Mouse (Mus musculus): ENCODE data around the gene Ivl. TPM values are rescaled to one million over a fixed set of nuclear protein-coding genes. Genes with fewer than 3 reads are reported as not detected.

Ivl gene
- polyA plus RNA-seq, 1 experiment, result not detected

GRCm38 (mm10) chr3:92585055-92585454, 11.5 kb upstream of the Ivl start:
- Histone ChIP-seq H3K79me2 (ENCODE audit: control insufficient read depth, insufficient read depth) (no peaks in the 10 kb centered on the region), H3K4me3 (no peak overlapping the region), H3K4me2 (ENCODE audit: low read depth) (no peak overlapping the region), H3ac (ENCODE audit: control insufficient read depth, insufficient read length) (no peak overlapping the region), H3K27me3 (ENCODE audit: control insufficient read depth, insufficient read depth, insufficient read length) (no peaks in the 10 kb centered on the region), H3K36me3 (ENCODE audit: control insufficient read depth, insufficient read depth) (no peaks in the 10 kb centered on the region)
- TF ChIP-seq MAX (IDR thresholded peaks at IDR 0.05; ENCODE audit: low read depth), result no peak
- TF ChIP-seq TCF12 (IDR thresholded peaks at IDR 0.05; ENCODE audit: insufficient read depth, poor library complexity, severe bottlenecking), result no peak

- H3ac ChIP-seq (ENCODE audit: control insufficient read depth, insufficient read length), result no peak overlapping the region
- no peak overlapping the region for H3K4me3 ChIP-seq
- TF ChIP-seq SRF (IDR thresholded peaks at IDR 0.05; ENCODE audit: control insufficient read depth, insufficient read length, low read depth) (no peak), USF1 (IDR thresholded peaks at IDR 0.05; ENCODE audit: low read depth) (no peak), E2F4 (IDR thresholded peaks at IDR 0.05; ENCODE audit: insufficient read depth) (no peak), CEBPB (IDR thresholded peaks at IDR 0.05; ENCODE audit: insufficient read depth, poor library complexity, severe bottlenecking) (no peak), TCF3 (IDR thresholded peaks at IDR 0.05; ENCODE audit: insufficient read length, low read depth) (no peak), POLR2AphosphoS2 (IDR thresholded peaks at IDR 0.05; ENCODE audit: insufficient read length, low read depth) (no peak), MYOD1 (IDR thresholded peaks at IDR 0.05; ENCODE audit: control insufficient read depth in 1 of 3, insufficient read length in 2 of 3, low read depth in 2 of 3) (no peak), POLR2A (IDR thresholded peaks at IDR 0.05; ENCODE audit: insufficient read length, low read depth) (no peak), MYOG (IDR thresholded peaks at IDR 0.05; ENCODE audit: control insufficient read depth in 1 of 3, insufficient read depth in 1 of 3, insufficient read length in 2 of 3, low read depth in 2 of 3) (no peak), REST (IDR thresholded peaks at IDR 0.05; ENCODE audit: insufficient read depth, insufficient read length) (no peak), MAX (IDR thresholded peaks at IDR 0.05; ENCODE audit: low read depth) (no peak), TCF12 (IDR thresholded peaks at IDR 0.05; ENCODE audit: insufficient read depth, poor library complexity, severe bottlenecking) (no peak)
- H3K79me2 ChIP-seq (ENCODE audit: control insufficient read depth, insufficient read depth), result no peaks in the 10 kb centered on the region
- H3K4me2 ChIP-seq (ENCODE audit: low read depth), result no peak overlapping the region
- H3K36me3 ChIP-seq (ENCODE audit: control insufficient read depth, insufficient read depth), result no peaks in the 10 kb centered on the region
- no peaks in the 10 kb centered on the region for H3K27me3 ChIP-seq (ENCODE audit: control insufficient read depth, insufficient read depth, insufficient read length)
Observed at GRCm38 (mm10) chr3:92583164-92583826, 9.8 kb upstream of the Ivl start.

DNA sequence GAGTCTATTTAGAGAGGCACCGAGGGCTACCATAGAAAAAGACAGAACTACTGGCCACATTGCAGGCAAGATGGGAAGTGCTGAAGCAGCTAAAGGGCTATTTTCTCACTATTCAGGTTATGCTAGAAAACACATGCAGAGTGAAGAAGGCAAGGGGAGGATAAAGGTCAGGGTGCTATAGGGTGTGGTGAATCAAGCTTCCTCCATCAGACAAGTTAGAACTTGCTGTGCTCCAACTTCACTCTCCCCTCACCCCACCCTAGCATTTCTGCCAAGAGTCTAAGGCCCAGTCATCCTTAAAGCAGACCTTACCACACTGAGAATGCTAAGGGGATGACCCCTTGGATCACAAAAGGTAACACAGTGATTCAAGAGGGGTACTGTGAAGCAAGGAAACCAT, 6.0 kb upstream of the Ivl start:
- no peak overlapping the region for H3K4me3 ChIP-seq
- H3K36me3 ChIP-seq (ENCODE audit: control insufficient read depth, insufficient read depth), result no peaks in the 10 kb centered on the region
- TF ChIP-seq REST (IDR thresholded peaks at IDR 0.05; ENCODE audit: insufficient read depth, insufficient read length) (no peak), POLR2AphosphoS2 (IDR thresholded peaks at IDR 0.05; ENCODE audit: insufficient read length, low read depth) (no peak), CEBPB (IDR thresholded peaks at IDR 0.05; ENCODE audit: insufficient read depth, poor library complexity, severe bottlenecking) (no peak), USF1 (IDR thresholded peaks at IDR 0.05; ENCODE audit: low read depth) (no peak), TCF3 (IDR thresholded peaks at IDR 0.05; ENCODE audit: insufficient read length, low read depth) (no peak), MYOD1 (IDR thresholded peaks at IDR 0.05; ENCODE audit: control insufficient read depth in 1 of 3, insufficient read length in 2 of 3, low read depth in 2 of 3) (no peak), MYOG (IDR thresholded peaks at IDR 0.05; ENCODE audit: control insufficient read depth in 1 of 3, insufficient read depth in 1 of 3, insufficient read length in 2 of 3, low read depth in 2 of 3) (no peak), SRF (IDR thresholded peaks at IDR 0.05; ENCODE audit: control insufficient read depth, insufficient read length, low read depth) (no peak), E2F4 (IDR thresholded peaks at IDR 0.05; ENCODE audit: insufficient read depth) (no peak), MAX (IDR thresholded peaks at IDR 0.05; ENCODE audit: low read depth) (no peak), TCF12 (IDR thresholded peaks at IDR 0.05; ENCODE audit: insufficient read depth, poor library complexity, severe bottlenecking) (no peak), POLR2A (IDR thresholded peaks at IDR 0.05; ENCODE audit: insufficient read length, low read depth) (no peak)
- no peaks in the 10 kb centered on the region for H3K79me2 ChIP-seq (ENCODE audit: control insufficient read depth, insufficient read depth)
- no peaks in the 10 kb centered on the region for H3K27me3 ChIP-seq (ENCODE audit: control insufficient read depth, insufficient read depth, insufficient read length)
- H3ac ChIP-seq (ENCODE audit: control insufficient read depth, insufficient read length), result no peak overlapping the region
- no peak overlapping the region for H3K4me2 ChIP-seq (ENCODE audit: low read depth)

DNA sequence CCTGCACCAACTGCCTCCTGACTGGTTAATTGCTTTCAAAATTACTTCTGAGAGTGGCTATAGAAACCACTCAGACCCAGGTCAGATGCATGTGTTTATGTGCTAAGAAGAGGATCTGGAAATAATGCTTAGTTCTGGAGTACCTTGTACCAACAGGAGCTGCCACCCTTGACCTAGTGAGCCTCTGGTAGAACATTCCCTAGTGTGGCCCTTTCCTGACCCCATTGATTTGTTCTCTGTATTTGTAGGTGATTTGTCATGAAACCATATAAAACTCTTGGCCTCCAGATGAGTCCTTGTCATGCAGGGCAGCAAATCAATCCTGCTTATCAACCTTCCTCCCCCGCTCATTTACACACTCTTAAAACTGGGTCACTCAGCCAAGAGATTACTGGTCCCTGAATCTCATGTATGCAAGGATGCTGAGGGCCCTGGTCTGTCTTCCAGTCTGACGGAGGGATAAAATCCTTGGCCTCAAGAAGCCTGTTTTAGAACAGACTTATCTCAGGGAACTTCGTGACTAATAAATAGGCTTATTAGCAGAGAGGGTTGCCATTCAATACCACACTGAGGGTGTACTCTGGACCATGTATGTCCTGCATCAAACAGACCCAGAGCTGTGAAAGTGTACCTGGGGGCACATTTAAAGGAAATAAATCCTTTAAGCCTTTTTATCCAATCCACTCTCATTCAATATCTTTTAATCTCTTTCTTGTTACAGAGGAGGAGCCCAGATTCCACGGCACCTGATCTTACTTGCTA, 5.3 kb upstream of the Ivl start:
- H3K36me3 ChIP-seq (ENCODE audit: control insufficient read depth, insufficient read depth), result no peaks in the 10 kb centered on the region

More for the DNA sequence above, 5.3 kb upstream of the Ivl start:
- no peaks in the 10 kb centered on the region for H3K79me2 ChIP-seq (ENCODE audit: control insufficient read depth, insufficient read depth)
- H3K4me2 ChIP-seq (ENCODE audit: low read depth), result no peak overlapping the region
- TF ChIP-seq USF1 (IDR thresholded peaks at IDR 0.05; ENCODE audit: low read depth) (no peak), REST (IDR thresholded peaks at IDR 0.05; ENCODE audit: insufficient read depth, insufficient read length) (no peak), TCF3 (IDR thresholded peaks at IDR 0.05; ENCODE audit: insufficient read length, low read depth) (no peak), MYOG (IDR thresholded peaks at IDR 0.05; ENCODE audit: control insufficient read depth in 1 of 3, insufficient read depth in 1 of 3, insufficient read length in 2 of 3, low read depth in 2 of 3) (no peak), POLR2AphosphoS2 (IDR thresholded peaks at IDR 0.05; ENCODE audit: insufficient read length, low read depth) (no peak), POLR2A (IDR thresholded peaks at IDR 0.05; ENCODE audit: insufficient read length, low read depth) (no peak), E2F4 (IDR thresholded peaks at IDR 0.05; ENCODE audit: insufficient read depth) (no peak), CEBPB (IDR thresholded peaks at IDR 0.05; ENCODE audit: insufficient read depth, poor library complexity, severe bottlenecking) (no peak), SRF (IDR thresholded peaks at IDR 0.05; ENCODE audit: control insufficient read depth, insufficient read length, low read depth) (no peak), MAX (IDR thresholded peaks at IDR 0.05; ENCODE audit: low read depth) (no peak), MYOD1 (IDR thresholded peaks at IDR 0.05; ENCODE audit: control insufficient read depth in 1 of 3, insufficient read length in 2 of 3, low read depth in 2 of 3) (no peak), TCF12 (IDR thresholded peaks at IDR 0.05; ENCODE audit: insufficient read depth, poor library complexity, severe bottlenecking) (no peak)
- no peak overlapping the region for H3K4me3 ChIP-seq
- no peaks in the 10 kb centered on the region for H3K27me3 ChIP-seq (ENCODE audit: control insufficient read depth, insufficient read depth, insufficient read length)
- H3ac ChIP-seq (ENCODE audit: control insufficient read depth, insufficient read length), result no peak overlapping the region

Data from myocyte (in vitro differentiated cells).